Mouse (Mus musculus) midbrain, embryonic 10.5 days (tissue): Measurements from ENCODE around the gene Mcat. TPM values are rescaled to one million over a fixed set of nuclear protein-coding genes. Genes with fewer than 3 reads are reported as not detected.

Experiments used
- DNase-seq: peaks from one replicate; pipeline ENCODE4 v3.0.0-alpha.2; 2017; ENCODE audit warnings: low spot score
- H3K27ac ChIP-seq: fragments of 300-500 bp; sonication (generic); replicated peaks from 2 replicates; pipeline ENCODE4 v1.5.1; 2016; ENCODE audit warnings: mild to moderate bottlenecking
- H3K27me3 ChIP-seq: fragments of 300-500 bp; sonication (generic); 2 replicates; pipeline ENCODE4 v1.6.1; 2016; ENCODE audit warnings: low read depth, mild to moderate bottlenecking; ENCODE audit not compliant: poor library complexity, severe bottlenecking
- H3K36me3 ChIP-seq: fragments of 300-500 bp; sonication (generic); 2 replicates; pipeline ENCODE4 v1.6.1; 2016; ENCODE audit warnings: mild to moderate bottlenecking, moderate library complexity
- H3K4me1 ChIP-seq: fragments of 300-500 bp; sonication (generic); 2 replicates; pipeline ENCODE4 v1.6.1; 2016
- H3K4me3 ChIP-seq: fragments of 300-500 bp; sonication (generic); 2 replicates; pipeline ENCODE4 v1.5.1; 2016; ENCODE audit warnings: mild to moderate bottlenecking, moderate library complexity
- H3K9me3 ChIP-seq: fragments of 300-500 bp; sonication (generic); replicated peaks from 2 replicates; pipeline ENCODE4 v1.6.1; 2016; ENCODE audit warnings: mild to moderate bottlenecking
- WGBS: fragments of 180-500 bp; shearing (Covaris S2); methylation state at CpG from one replicate; pipeline ENCODE4 v1.1.7; 2016; 5-methylcytosine and 5-hydroxymethylcytosine counted together
- polyA plus RNA-seq: library from polyadenylated mRNA; unstranded; fragments of >200 nt; fragmentation: Nextera tagmentation; extraction: Ambion mirVana; gene quantifications from 2 replicates; pipeline ENCODE4 v1.2.1, GENCODE M21; 2016

Gene Mcat
- polyA plus RNA-seq, 1 experiment from 2014 or later, result 46.2 TPM

DNA sequence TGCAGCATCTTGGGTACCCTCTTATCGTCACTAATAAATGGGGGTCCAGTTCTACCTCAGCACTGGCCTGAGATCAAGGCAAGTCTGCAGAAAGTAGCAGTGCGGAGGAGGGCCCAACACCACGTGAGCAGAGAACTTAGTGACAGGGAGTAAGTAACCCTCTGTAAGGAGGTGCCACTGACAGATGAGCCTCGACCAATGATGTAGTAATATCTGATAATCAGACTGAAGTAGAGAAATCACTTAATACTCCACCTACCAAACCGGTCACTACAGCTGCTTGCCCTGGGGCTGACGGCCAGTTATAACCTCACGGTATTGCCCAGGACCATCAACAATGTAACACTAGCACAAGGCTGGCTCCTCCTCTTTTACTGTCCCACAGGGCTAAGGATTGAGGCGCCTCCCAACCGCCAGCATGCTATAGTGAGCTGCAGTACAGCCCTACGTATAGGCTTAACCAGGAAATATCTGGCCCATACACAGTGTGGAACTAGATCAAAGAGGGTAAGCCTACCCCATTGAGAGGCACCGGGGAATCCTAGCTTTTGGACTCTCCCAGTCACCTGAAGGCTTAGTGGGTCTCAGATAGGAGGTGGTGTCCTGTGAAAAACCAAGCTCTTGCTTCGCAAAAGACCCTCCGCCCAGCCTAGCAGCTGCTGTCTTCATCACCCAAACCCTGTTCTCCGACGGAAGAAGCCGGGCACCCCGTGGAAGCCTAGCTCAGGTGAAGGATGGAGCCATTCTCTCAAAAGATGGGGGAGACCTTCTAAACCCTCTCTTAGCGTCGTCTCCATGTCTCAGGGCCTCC is 30.3 kb upstream of the Mcat start:
- no peaks in the 10 kb centered on the region for H3K27me3 ChIP-seq
- peak overlapping the region; percentile 90 for H3K27ac ChIP-seq
- no peaks in the 10 kb centered on the region for H3K9me3 ChIP-seq
- WGBS, result 13% methylated on average over 19 of the region's 19 CpGs
- H3K4me1 ChIP-seq, result peaks cover 35% of the 10 kb centered on the region
- H3K36me3 ChIP-seq, result peaks cover 30% of the 10 kb centered on the region
- peak overlapping the region; percentile 75 for H3K4me3 ChIP-seq
- peak; percentile 45 for DNase-seq

DNA sequence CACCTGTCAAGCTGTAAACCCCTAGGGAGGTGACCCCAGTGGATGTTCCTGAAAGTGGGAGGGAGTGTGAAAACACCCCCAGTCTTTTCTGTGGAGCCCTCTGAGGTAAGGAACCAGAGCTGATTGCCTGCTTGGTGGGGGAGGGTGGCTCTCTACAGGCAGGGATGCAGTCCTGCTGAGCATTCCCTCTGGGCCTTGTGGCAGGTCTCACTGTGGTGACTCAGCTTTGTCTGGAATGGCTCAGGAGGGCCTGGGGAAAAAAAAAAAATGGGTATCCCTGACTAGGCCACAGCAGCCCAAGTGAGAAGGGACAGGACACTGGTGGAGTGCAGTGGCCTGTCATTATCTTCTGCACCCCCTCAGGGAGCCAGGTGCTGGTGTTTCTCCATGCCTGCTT is 29.6 kb upstream of the Mcat start:
- H3K9me3 ChIP-seq, result no peaks in the 10 kb centered on the region
- peak overlapping the region; percentile 50; the same call in 1 of the 2 replicates for H3K27ac ChIP-seq
- peaks cover 35% of the 10 kb centered on the region for H3K4me1 ChIP-seq
- H3K36me3 ChIP-seq, result peaks cover 38% of the 10 kb centered on the region
- peak overlapping the region; percentile 75 for H3K4me3 ChIP-seq
- no peaks in the 10 kb centered on the region for H3K27me3 ChIP-seq
- DNase-seq, result no peak

DNA sequence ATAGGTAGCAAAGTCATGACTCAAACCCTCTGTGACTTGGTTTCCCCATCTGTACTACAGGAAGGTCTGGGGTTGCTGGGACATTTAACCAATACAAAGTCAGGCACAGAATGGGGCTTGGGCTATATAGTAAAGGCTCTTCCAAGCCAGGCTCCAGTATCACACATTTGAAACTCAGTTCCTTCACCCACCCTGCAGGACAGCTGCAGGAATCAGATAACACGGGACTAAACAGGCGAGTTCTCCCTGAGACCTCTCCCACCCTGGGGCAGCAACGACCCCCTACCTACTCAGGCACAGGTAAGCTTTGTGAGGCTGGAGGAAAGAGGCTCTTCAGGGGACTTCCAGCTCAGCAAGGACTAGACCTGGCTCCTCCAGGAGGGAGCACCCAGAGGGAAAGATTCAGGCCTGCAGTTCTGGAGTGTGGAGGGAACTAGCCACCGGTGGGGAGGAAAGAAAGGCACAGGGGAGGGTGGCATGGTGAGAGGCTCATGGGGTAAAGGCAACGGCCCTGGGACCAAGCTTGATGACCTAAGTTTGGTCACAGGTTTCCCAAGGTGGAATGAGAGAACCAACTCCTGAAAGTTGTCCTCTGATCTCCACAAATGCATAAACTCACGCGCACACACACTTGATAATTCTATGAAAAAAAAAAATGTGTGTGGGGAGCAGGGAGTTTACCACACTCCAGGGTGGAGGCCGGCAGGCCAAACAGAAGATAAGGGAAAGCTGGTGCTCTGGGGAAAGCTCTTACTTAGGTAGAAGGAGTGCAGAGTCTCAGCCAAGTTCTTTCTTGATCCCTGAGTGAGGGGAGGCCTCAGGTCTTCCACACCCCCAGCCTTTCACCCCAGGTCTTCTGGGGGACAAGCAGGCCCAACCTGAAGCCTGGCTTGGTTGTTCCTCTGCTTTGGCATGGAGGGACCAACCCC is 28.9 kb upstream of the Mcat start:
- no peaks in the 10 kb centered on the region for H3K27me3 ChIP-seq
- H3K36me3 ChIP-seq, result peaks cover 43% of the 10 kb centered on the region

DNA sequence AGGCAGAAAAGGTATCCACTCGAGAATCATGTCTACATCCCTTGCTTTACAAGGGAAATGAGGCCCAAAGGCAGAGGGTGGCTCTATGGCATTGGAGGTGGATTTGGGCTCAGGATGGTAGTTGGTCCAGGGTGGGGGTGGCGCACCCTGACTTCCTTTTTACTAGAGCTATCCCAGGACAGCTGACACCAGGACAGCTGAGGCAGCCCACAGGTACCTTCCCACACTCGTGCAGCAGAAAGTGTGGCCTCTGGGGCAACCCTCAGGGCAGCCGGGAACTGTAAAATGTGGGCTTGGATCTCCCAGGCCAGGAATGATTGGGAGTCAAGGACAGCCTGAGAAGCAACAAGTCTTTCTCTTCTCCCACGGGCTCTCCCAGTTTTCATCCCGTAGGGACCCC is 28.2 kb upstream of the Mcat start:
- peaks cover 3% of the 10 kb centered on the region; the same call in 1 of the 2 replicates for H3K9me3 ChIP-seq
- H3K27me3 ChIP-seq, result no peaks in the 10 kb centered on the region
- no peak for DNase-seq
- peaks cover 35% of the 10 kb centered on the region for H3K4me1 ChIP-seq
- peaks cover 51% of the 10 kb centered on the region for H3K36me3 ChIP-seq
- WGBS, result 84% methylated on average over 6 of the region's 6 CpGs
- H3K4me3 ChIP-seq, result no peak overlapping the region
- H3K27ac ChIP-seq, result no peak overlapping the region

More for the DNA sequence above, 28.9 kb upstream of the Mcat start:
- peak overlapping the region; percentile 55 for H3K27ac ChIP-seq
- WGBS, result 77% methylated on average over 8 of the region's 8 CpGs
- H3K4me3 ChIP-seq, result peak overlapping the region; percentile 75; the same call in 1 of the 2 replicates
- peaks cover 35% of the 10 kb centered on the region for H3K4me1 ChIP-seq
- no peaks in the 10 kb centered on the region for H3K9me3 ChIP-seq
- no peak for DNase-seq

DNA sequence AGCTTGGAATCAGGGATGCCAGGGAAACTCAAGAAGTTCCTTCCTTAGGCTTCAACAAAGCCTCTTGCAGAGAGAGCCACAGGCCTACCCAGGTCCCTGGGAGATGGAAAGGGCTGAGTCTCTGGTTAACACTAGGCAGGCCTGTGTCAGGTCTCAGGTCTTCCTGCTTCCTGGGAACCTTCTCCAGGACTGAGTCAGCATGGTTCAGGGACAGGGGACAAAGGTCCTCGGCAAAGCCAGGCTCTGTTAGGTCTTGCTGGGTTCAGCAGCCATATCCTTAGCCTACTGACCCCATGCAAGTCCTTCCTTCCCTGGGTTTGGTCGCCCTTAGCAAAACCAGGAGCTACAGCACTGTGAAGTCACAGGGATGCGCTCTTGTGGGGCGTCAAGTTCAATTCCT is 27.3 kb upstream of the Mcat start:
- peaks cover 35% of the 10 kb centered on the region for H3K4me1 ChIP-seq
- H3K9me3 ChIP-seq, result peaks cover 12% of the 10 kb centered on the region
- peaks cover 60% of the 10 kb centered on the region for H3K36me3 ChIP-seq
- no peaks in the 10 kb centered on the region for H3K27me3 ChIP-seq
- H3K27ac ChIP-seq, result no peak overlapping the region
- no peak overlapping the region for H3K4me3 ChIP-seq
- WGBS, result 89% methylated on average over 4 of the region's 4 CpGs
- DNase-seq, result no peak

DNA sequence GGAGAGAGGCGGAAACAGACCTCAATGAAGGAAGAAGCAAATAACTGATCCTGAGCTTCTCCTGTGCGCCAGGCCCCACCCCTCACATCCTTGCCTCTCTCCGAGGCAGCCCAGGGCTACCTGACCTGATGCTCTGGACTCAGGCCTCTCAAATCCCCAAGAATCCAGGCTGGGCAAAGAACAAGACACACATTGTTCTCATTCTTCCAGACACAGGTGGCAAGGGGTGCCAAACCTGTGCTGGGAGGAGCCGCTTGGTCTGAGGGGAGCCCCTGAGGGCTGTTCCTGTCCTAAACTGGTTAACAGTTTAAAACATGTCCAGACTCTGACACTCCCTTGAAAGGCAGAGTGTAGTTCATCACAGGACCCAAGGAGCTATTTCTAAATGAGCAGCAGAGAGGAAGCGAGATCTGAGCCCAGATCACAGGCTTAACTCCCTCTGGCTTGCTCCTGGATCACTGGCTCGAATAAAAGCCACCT is 21.2 kb upstream of the Mcat start:
- no peak overlapping the region for H3K27ac ChIP-seq
- no peaks in the 10 kb centered on the region for H3K27me3 ChIP-seq
- WGBS, result 90% methylated on average over 6 of the region's 6 CpGs
- no peak for DNase-seq
- no peak overlapping the region for H3K4me3 ChIP-seq
- peaks cover 96% of the 10 kb centered on the region for H3K36me3 ChIP-seq
- H3K4me1 ChIP-seq, result no peaks in the 10 kb centered on the region
- H3K9me3 ChIP-seq, result peaks cover 14% of the 10 kb centered on the region

DNA sequence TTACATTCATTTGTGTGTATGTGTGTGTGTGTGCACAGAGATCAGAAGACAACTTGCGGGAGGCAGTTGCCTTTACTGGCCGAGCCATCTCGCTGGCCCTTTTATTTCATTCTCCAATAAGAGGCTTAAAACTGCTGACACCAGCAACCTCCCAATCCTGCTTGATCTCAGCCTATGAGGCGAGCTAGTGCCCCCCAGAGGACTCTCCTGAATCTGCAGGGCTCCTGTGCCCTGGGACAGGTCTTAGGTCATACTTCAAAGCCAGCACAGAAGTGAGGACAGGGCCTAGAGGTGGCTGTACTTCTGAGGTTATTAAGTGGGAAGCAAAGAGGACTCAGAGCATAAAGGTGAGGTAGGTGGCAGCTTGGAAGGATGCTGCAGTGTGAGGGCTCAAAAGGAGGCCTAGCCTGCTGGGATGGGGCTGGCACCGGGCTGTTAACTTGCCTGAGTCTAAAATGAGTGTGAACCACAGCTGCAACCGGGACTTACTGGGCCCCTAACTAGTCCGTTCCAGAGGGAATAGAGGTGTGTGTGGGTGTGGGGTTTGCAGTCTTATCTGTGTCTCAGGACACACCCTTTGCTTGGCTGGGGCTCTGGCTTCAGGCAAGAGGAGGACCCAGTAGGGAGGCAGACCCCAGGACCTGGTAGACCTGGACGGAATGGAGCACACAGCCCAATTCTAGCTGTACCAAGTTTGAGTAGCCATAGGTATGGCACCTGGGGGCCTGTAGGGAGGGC is 20.0 kb upstream of the Mcat start:
- DNase-seq, result peak; percentile 34
- Histone ChIP-seq H3K4me3 (no peak overlapping the region), H3K4me1 (no peaks in the 10 kb centered on the region), H3K36me3 (peaks cover 99% of the 10 kb centered on the region), H3K27me3 (no peaks in the 10 kb centered on the region), H3K27ac (no peak overlapping the region), H3K9me3 (peaks cover 14% of the 10 kb centered on the region)
- WGBS, result 74% methylated on average over 8 of the region's 8 CpGs

DNA sequence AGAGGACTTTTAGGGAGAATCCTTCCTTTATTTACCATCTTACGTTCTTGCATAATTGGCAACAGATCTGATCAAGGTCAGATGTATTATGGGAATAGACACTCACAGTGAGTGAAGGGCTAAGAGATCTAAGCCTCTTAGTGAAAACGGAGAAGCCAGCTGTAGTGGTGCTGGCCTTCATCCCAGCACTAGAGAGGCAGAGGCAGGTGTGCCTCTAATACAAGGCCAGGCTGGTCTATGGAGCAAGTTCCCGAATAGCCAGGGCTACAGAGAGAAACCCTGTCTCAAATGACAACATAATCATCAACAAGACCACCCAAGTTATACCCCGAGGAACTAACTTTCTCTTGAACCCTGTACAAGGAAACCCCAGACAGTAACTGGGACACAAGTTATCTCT is 19.3 kb upstream of the Mcat start:
- H3K36me3 ChIP-seq, result peaks cover 99% of the 10 kb centered on the region
- no peak for DNase-seq
- H3K4me3 ChIP-seq, result no peak overlapping the region
- no peak overlapping the region for H3K27ac ChIP-seq
- WGBS, result 91% methylated on average over 4 of the region's 4 CpGs
- peaks cover 14% of the 10 kb centered on the region for H3K9me3 ChIP-seq
- no peaks in the 10 kb centered on the region for H3K4me1 ChIP-seq
- H3K27me3 ChIP-seq, result no peaks in the 10 kb centered on the region

DNA sequence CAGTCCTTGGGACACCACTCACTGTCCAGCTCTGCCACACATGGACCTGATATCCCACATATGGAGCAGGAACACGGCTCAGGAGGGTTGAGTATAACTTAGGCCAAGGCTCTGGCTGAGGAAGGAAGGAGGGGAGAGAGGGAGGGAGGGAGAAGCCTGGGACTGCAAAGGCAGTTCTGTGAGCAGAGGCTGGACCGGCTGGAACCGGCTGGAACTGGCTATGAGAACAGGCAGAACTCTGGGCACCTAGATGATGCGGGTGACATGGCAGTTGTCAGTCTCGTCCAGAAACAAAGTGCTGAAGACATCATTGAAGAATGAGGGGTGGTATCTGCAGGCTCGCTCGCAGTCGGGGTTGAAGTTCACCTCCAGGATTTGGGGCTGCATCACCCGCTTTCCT is 13.1 kb upstream of the Mcat start:
- Histone ChIP-seq H3K27ac (no peak overlapping the region), H3K9me3 (no peaks in the 10 kb centered on the region), H3K4me1 (no peaks in the 10 kb centered on the region), H3K36me3 (peaks cover 83% of the 10 kb centered on the region), H3K27me3 (no peaks in the 10 kb centered on the region), H3K4me3 (no peak overlapping the region)
- 96% methylated on average over 9 of the region's 9 CpGs for WGBS
- DNase-seq, result no peak

DNA sequence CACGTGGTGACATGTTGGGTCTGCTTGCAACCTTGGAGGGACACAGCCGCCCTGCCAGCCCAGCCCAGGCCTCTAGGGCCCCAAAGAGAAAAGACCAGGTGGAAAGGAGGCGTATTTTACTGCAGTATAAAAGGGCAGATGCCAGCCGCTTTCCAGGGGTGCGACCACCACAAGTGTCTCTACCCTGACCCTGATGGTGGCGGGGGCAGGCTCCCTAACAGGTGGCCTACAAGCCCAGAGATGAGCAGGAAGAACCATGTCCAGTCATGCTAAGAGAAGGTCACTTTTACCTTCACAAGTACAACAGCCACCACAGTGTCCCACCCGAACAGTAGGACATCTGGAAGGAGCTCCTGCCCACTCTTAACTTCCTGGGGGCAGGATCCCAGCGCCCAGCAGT is 12.0 kb upstream of the Mcat start:
- H3K27ac ChIP-seq, result no peak overlapping the region
- H3K4me1 ChIP-seq, result no peaks in the 10 kb centered on the region
- 91% methylated on average over 8 of the region's 8 CpGs for WGBS
- H3K4me3 ChIP-seq, result no peak overlapping the region
- H3K9me3 ChIP-seq, result no peaks in the 10 kb centered on the region
- H3K36me3 ChIP-seq, result peaks cover 72% of the 10 kb centered on the region
- DNase-seq, result no peak
- no peaks in the 10 kb centered on the region for H3K27me3 ChIP-seq

DNA sequence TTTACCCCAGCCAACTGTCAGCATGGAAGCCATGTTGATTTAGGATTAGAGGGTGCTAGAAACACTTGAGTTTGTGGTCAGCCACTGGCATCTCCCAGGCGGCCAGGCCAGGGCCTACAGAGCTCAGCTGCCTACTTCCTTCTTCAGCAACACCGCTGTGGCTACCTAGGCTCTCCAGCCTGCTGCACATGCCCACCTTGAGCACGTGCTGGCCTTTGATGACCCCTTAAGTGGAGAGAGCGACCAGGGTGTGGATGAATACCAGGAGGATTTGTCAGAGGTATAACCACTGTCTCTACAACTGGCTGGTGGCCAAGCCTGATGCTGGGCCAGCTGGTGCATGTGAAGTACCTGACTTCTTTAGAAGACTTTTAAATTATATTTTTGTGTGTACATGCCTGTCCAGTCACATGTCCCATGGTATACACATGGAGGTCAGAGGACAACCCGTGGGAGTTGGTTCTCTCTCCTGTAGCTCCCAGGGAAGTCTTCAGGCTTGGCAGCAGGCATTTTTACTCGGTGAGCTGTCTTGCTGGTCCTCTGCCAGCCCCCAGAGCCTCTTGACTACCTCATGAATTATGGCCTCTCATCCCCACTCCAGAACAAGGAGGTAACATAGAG is 11.3 kb upstream of the Mcat start:
- 89% methylated on average over 6 of the region's 6 CpGs for WGBS
- H3K4me3 ChIP-seq, result no peak overlapping the region
- H3K9me3 ChIP-seq, result no peaks in the 10 kb centered on the region
- peaks cover 65% of the 10 kb centered on the region for H3K36me3 ChIP-seq
- H3K27ac ChIP-seq, result no peak overlapping the region
- no peak for DNase-seq
- no peaks in the 10 kb centered on the region for H3K27me3 ChIP-seq
- no peaks in the 10 kb centered on the region for H3K4me1 ChIP-seq

DNA sequence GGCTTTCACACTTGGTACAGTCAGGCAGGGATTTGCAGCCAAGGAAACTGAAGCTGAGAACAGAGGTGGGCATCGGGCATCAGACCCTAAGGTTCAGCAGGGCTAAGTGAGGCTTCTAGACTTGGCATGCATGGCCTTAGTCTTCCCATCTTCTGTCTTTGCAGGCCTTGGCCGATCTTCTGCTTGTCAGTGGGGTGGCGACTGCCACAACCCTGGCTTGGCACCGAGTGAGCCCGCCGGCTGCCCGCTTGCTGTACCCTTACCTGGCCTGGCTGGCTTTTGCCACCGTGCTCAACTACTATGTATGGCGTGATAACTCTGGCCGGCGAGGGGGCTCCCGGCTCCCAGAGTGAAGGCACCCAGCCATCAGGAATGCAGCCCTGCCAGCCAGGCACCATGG is 10.0 kb upstream of the Mcat start:
- H3K4me1 ChIP-seq, result no peaks in the 10 kb centered on the region
- WGBS, result 94% methylated on average over 12 of the region's 12 CpGs

More for the DNA sequence above, 10.0 kb upstream of the Mcat start:
- Histone ChIP-seq H3K4me3 (no peak overlapping the region), H3K36me3 (peaks cover 52% of the 10 kb centered on the region), H3K27me3 (no peaks in the 10 kb centered on the region), H3K9me3 (no peaks in the 10 kb centered on the region), H3K27ac (no peak overlapping the region)
- DNase-seq, result no peak
